Mouse (Mus musculus) ES-CJ7 (cell line): ENCODE data around the gene Rpl36a-ps1.
"Not testable (repeated sequence)": the region's sequence is repeated elsewhere in the genome, so short reads cannot be mapped to it uniquely, and the experiment has no call there.

Source experiments
- DNase-seq: peaks from one replicate; pipeline ENCODE4 v3.0.0; 2011; ENCODE audit warnings: low read depth, low spot score

Gene Rpl36a-ps1

DNA sequence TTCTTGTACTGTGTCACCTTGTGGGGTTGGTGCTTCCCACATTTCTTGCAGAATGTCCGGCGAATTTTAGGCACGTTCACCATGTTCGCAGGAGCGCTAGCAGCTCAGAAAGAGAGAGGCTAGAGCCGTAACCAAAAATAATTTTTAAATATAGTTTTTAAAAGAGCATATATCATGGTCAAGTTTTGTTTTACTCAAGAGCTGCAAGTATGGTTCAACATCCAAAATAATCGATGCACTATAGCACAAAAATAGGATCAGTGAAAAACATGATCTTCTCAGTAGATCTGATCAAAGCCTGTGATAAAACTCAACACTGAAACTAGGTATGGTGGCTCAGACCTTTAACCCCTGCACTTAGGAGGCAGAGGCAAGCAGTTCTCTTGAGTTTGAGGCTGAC lies at the start of gene Rpl36a-ps1:
TSS of gene Rpl36a-ps1 (minus strand) at position 101 of the 400 bp plus-strand sequence.
- no peak for DNase-seq

DNA sequence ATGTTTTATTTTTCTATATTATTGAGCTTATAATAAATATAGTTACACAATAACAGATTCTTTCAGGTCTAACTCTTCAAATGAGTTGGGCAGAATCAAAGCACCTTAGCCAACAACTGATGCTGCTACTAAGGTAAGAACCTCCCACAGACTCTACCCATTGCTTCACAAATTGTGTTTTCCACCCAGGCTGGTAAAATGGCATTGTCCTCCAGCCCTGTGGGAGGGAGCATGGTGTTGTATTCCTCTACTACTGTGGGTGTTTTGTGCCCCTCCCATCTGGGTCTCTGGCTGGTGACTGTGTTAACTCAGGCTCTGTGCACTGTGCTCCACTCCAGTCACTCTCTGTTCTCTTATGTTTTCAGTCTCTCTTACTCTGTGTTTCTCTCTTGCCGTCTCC lies 49.4 kb upstream of the Rpl36a-ps1 start:
- DNase-seq, result peak; percentile 48

DNA sequence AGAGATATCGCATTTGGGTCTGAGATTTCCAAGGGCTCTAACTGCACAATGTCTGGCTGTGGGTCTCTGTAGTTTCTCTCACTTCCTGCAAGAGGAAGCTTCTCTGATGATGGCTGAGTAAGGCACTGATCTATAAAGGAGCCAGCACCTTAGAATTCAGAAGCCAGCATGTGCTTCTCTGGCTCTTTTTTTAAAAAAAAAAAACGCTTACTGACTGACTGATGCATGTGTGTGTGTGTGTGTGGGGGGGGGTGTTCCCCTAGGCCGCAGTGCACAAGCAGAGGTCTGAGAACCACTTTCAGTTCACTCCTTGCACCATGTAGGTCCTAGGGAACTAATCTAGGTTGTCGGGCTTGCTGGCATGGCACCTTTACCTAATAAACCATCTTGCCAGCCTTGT lies 47.3 kb upstream of the Rpl36a-ps1 start:
- no peak for DNase-seq

GRCm38 (mm10) chr14:99039308-99039707 lies 45.2 kb upstream of the Rpl36a-ps1 start:
- peak; percentile 91 for DNase-seq

- peak; percentile 60 for DNase-seq
Observed at GRCm38 (mm10) chr14:99037703-99038102, 43.6 kb upstream of the Rpl36a-ps1 start.

DNA sequence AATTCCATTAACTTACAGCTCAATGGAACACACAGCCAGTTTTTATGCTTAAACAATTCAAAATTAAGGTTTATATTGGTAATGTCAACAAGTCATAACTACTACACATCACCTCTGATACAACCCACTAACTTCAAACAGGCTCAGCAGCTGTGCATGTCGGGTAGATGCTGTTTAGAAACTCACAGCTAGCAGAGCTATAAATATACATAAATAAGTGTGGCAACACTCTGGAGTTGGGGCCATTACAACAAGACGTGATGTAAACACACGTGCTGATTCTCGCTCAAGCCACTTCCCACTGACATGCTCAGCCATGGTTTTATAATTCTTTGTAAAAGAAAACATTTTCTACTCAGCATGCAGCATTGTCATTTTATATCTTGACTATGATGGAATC lies 41.9 kb upstream of the Rpl36a-ps1 start:
- DNase-seq, result no peak

GRCm38 (mm10) chr14:99034851-99035250 lies 40.7 kb upstream of the Rpl36a-ps1 start:
- DNase-seq, result not testable (repeated sequence)

DNA sequence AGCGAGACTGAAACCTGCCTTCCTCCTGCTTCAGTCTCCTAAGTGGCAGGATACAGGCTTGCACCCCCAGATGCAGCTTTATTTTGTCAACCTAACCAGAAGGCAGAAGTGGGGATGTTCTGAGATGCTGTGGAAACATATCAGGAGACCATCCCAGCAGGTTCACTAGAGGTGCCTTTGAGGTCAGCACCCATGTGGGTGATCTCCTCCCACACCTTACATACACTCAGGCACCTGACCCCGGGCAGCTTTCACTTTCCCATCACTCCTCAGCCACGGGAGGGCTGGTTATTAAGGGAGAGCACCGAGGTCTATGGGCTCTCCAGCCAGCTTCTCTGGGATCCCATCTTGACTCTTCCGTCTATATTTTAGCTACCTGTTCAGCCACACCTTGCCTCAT lies 38.5 kb upstream of the Rpl36a-ps1 start:
- no peak for DNase-seq

DNA sequence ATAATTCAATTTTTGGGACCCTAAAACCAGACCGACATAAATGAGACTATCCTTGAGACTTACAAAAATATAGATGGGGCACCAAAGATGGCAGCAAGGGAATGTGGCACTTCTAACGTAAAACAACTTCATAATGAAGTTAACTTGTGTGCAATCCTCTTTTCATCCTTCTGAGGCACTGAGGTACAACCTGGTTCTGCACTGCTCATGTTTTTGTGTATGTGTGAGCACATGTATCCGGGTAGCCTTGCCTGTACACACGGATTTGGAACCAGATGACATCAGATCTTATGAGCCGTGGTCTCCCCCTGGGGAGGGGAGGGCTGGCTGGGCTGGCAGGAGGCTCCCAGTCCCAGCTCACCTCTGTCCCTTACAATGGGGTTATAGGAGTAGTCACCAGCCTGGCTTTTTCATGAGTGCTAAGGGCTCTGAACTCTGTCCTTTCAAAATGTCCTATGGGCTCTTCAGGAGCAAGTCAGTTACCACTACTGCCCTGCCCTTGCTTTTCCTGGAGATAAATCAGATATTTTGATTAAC lies 37.3 kb upstream of the Rpl36a-ps1 start:
- DNase-seq, result no peak

DNA sequence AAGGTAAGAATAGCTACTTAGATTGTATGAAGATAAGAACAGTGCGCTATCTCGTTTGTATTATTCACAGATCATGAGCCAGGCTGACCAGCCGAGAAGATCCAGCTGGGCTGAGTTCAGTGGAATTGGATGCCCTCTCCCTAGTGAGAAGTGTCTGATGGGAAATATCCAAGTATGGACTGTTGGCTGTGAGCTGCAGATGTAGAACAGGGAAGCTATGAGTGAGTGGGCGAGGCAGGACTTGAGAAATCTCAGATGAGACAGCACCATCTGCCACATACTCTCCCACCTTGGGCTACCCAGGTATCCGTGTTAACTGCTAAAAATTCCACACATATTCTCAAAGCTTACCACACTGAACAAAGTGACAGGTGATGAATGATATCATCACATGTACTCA lies 35.9 kb upstream of the Rpl36a-ps1 start:
- no peak for DNase-seq

DNA sequence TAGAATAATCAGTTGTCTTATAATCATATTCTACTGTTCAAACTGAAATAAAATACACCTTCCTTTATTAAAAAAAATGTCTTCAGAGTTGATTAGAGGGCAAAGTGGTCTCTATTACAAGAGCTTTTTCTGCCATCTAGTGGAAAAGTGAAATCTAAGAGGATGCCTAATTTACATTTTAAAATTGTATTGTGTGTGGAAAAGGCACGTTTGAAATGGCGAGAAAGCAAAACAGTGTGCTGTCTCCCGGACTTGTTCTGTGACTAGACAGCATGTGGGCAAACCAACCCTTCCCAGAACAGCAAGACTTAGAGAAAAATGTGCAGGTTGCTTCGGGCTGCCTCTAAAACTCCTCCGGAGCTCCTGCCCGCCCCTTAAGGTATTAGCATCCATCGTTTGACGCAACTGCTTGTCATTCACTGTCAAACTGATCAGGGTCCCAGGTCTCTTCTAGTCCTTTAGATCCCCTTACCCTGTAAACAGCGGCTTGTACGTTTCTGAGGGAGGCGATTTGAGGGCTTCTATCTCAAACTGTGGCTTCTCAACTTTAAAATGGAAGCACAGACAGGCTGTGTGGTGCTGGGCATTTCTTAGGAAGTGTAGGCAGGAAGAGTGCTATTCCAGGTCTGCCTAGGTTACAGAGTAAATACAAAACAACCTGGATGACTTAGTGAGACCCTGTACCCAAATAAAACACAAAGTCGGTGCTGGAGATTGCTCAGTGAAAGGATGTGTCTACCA lies 28.4 kb upstream of the Rpl36a-ps1 start:
- DNase-seq, result no peak

DNA sequence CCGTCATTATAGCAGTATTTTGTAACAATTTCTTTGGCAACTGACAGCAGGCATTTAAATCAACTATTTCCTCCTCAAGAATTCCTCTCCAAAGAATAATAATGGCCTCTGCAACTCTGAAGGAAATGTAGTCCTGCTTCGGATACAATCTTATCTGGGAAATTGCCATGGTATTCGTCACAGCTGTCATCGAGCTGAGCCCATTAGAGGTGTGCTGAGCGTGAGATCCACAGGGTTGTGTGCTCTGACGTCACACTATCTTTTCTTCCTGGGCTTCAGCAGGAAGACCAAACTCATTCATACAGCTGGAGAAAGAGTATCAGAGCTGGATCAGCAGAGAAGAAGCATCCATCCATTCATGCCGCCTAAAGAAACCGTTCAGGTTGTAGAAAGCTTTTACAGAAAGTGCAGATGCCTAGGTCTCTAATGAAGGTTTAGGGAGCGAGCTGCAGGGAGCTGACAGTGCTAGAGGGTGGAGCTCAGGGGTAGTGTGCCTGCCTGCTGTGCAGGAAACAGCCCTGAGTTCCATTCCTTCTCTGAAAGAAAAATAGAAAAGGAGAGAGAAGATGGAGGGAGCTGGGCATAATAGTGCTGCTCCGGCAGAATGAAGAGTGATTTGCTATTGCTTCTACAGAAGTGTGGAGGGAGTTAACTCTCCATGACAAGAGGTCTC lies 25.2 kb upstream of the Rpl36a-ps1 start:
- DNase-seq, result no peak

DNA sequence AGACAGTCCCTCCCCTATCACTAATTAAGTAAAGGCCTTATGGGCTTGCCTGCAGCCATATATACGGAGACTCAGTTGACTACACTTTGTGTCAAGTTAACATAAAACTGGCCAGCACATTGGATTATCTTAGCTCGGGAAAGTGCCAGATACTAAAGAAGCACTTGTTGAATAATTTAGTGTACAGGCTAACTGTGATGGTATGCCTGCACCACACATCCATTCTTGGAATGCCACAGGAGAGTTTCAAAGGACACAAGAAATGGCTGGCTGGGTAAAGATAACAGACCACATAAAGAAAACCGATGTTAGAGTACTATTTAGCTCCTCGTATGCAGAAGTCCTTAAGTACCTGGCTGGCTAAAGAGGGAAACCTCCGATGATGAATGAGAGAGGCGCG lies 24.6 kb upstream of the Rpl36a-ps1 start:
- DNase-seq, result no peak

DNA sequence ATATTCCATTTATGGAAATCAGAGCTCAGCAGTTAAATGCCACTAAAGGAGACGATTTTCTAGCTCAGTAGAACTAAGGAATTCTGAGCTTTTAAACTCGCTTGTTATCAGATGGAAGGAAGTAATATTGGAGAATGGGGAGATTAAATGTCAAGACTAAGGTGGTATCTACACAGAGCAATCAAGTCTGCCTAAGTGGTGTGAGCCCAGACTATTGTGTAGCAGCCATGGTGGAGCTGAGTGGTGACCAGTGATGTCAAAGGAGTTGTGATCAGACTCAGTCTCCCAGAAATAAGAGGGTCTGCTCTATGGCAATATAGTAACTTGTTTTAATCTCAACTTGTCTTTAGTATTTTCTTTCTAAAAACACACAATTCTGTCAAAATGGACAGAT lies 16.8 kb upstream of the Rpl36a-ps1 start:
- no peak for DNase-seq

DNA sequence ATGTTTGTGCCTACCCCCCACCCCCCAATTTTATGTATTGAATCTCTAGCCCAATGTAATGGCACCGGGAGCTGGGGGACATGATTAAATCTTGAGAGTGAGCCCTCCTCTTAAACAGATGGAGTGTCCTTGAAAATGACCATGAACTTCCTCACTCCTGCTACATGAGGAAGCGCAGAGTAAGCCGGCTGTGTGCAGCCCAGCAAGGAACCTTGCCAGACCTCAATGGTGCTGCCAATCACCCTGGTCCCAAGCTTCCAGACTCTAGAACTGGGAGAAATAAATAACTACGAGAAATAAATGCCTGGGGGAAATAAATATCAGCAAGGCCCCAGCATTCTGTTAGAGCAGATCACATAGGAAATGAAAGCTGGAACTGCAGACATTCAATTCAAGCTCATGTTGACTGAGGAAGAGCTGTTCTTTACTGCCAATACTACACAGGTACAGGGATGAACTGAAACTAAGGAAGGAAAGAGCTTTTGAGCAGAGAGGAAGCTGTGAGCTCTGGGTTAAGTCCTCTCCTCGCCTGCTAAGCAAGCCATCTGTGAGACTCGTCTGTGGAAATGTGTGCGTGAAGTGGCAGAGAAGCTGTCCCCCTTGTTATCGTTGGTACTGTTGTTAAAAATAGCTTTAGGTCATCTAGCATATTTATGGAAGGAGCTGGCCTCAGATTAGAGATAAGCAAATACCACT lies 16.3 kb upstream of the Rpl36a-ps1 start:
- DNase-seq, result no peak

GRCm38 (mm10) chr14:98992482-98992881 lies 1.6 kb downstream of the Rpl36a-ps1 start:
- DNase-seq, result peak; percentile 58

- DNase-seq, result no peak
Observed at GRCm38 (mm10) chr14:98990636-98991035, 3.5 kb downstream of the Rpl36a-ps1 start.

- no peak for DNase-seq
Observed at GRCm38 (mm10) chr14:98989818-98990217, 4.3 kb downstream of the Rpl36a-ps1 start.

GRCm38 (mm10) chr14:98971921-98972320 lies 22.2 kb downstream of the Rpl36a-ps1 start:
- DNase-seq, result no peak

DNA sequence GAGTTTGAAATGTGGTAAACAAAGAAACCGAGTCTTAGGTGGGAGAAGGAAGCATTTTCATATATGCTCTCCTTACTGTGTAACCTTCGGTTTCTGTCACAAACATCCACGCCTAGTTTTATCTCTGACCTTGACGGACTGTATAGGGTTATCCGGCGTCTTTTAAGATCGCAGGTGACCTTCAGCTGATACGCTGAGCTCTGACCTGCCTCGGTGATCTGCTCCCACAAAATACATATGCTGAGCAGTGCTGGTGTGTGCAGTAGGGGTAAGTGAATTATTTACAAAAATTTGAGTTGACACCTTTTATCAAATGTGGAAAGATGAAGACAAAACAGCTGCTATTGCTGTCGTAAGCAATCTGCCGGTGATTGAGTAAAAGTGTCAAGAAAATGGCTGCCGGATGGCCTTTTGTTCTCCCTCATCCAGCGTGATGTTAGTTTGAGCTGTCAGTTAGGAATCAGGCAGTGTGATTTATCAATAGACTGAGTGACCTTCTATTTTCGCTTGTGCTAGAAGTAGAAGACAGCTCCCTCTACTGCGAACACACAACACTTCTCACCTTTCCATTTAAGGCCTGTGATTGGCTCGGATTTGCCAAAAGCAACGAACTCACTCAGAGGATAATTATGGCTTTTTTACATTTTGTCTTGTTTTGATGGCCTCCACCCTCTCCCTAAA lies 35.0 kb downstream of the Rpl36a-ps1 start:
- DNase-seq, result peak; percentile 69

DNA sequence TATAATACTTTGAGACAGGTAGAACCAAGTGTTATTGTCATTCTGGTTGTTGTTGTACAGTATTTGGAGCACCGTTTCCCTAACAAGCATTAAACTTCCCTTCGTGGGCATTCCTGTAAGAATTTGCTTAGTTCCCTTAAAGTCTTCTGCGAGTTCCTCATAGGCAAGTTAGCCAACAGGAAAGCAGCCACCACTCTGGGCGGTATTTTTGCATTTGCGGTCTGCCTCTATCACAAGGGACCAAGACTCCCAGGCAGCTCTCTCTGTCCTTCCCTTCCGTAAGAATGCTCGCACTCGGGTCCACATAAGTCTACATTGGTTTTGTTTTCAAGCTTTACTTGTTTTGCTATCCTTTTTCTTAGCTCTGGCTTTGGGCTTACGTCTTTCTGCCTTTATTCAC lies 37.3 kb downstream of the Rpl36a-ps1 start:
- DNase-seq, result no peak

GRCm38 (mm10) chr14:98952441-98952840 lies 41.7 kb downstream of the Rpl36a-ps1 start:
- no peak for DNase-seq
